Mouse (Mus musculus) brain, embryonic 14.5 days (tissue): ENCODE data around the gene C4b.
"Not testable (repeated sequence)": the region's sequence is repeated elsewhere in the genome, so short reads cannot be mapped to it uniquely, and the experiment has no call there.

Experiments used
- CTCF ChIP-seq: fragments of 200-500 bp; IDR thresholded peaks from 2 replicates; pipeline ENCODE4 v1.5.1; 2012; ENCODE audit warnings: inconsistent platforms, mild to moderate bottlenecking, moderate library complexity, borderline replicate concordance; ENCODE audit not compliant: insufficient read depth, insufficient read length; ENCODE audit errors: extremely low read depth
- POLR2A ChIP-seq: fragments of 200-500 bp; IDR thresholded peaks from 2 replicates; pipeline ENCODE4 v1.6.1; 2012; ENCODE audit warnings: mild to moderate bottlenecking, inconsistent platforms, borderline replicate concordance; ENCODE audit not compliant: poor library complexity, insufficient read depth, insufficient read length, severe bottlenecking; ENCODE audit errors: extremely low read depth

DNA sequence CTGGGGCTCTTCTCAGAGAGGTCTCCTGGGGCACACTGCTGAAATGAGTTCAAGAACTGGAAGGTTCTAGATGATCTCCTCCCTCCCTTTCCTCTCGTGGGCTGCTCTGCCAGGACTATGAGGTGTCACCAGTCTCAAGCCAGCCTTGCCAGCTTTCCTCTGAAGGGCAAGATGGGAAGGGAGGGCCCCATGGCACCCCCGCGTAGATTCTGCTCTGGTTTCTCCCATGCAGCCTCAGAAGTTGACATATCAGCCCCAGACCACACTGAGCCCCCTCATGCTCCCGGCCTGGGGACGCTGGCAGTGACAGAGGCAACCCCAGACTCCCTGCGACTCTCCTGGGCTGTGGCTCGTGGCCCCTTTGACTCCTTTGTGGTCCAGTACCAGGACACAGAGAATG is 28.2 kb downstream of the C4b start:
- TF ChIP-seq POLR2A, CTCF: not testable (repeated sequence)
